Mouse (Mus musculus): ENCODE measurements at regions not wholly inside any gene's neighbourhood (a gene's known extent, or its start where the extent isn't known, plus 50 kb on each side); places are given as distances from the start of the nearest gene placed in this dataset.

GRCm38 (mm10) chr3:143806940-143807339, 398.1 kb downstream of the Lmo4 start:
- no peak for DNase-seq (ENCODE audit: low read depth)

DNA sequence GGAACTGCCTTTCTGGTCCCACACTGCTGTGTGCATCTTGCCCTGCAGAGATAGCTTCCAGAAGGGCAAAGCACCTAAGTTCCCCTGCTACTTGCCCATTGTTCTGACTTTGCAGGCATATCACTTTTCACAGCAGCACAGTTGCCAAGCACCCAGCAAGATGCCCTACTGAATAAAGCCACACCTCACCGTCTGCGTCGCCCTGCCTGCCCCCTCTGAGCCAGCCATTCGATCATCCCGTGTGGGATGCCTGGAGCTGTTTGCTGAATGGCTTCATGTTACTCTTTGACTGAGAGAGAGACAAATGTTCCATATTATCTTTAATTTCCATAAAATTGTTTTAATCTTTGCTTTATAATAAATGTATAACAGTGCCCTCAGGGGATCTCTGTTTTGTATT, 407.2 kb downstream of the Lmo4 start:
- DNase-seq (ENCODE audit: low read depth) = no peak

DNA sequence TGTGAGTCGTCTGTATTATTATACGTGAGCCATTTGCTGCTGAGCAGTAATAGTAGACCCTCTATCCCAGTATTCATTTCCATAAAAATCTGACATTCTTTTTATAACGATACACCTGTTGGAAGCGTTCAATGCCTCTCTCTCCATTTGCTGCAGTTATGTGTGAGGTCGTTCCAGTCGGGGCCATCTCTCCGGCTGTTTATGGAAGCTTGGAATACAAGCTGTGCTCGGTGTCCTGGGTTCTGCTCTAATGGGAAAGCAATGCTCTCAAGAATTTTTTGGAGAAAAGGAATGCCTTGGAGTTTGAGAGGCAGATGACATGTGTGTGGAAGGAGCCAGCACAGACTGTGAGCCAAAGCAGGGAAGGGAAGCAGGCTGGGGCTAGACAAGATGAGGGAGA, 414.1 kb downstream of the Lmo4 start:
- DNase-seq (ENCODE audit: low read depth) = no peak

GRCm38 (mm10) chr3:143789932-143790570, 415.0 kb downstream of the Lmo4 start:
- DNase-seq (ENCODE audit: low read depth) = no peak

- DNase-seq (ENCODE audit: low read depth) = no peak
Measured at GRCm38 (mm10) chr3:143786889-143787288, 418.1 kb downstream of the Lmo4 start.

DNA sequence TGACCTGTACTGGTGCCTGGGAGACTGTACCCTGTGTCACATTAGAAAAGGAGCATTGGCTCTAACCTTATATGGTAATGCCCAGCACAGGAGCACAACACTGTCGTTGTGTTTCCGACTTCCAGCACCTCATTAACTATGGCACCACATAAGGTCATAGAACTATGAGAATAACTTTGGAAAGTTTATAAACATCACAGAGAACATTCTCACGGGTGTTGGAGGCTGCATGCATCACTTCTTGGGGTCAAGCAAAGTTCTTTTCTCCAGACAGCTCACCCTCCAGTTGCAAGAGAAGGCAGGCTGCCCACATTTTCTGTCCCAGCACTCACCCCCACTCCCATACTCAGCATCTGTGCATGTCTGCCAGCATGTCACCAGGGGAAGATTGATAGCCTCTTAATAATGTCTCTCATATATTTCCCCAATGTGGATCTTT, 420.6 kb downstream of the Lmo4 start:
- DNase-seq (ENCODE audit: low read depth) = peak; percentile 64

- no peak for DNase-seq (ENCODE audit: low read depth)
Measured at GRCm38 (mm10) chr3:143778161-143778560, 426.9 kb downstream of the Lmo4 start.

- DNase-seq (ENCODE audit: low read depth) = no peak
Measured at GRCm38 (mm10) chr3:143759337-143759736, 445.7 kb downstream of the Lmo4 start.

- DNase-seq (ENCODE audit: low read depth) = no peak
Measured at GRCm38 (mm10) chr3:143753197-143753596, 451.8 kb downstream of the Lmo4 start.

GRCm38 (mm10) chr3:143752660-143753059, 452.4 kb downstream of the Lmo4 start:
- no peak for DNase-seq (ENCODE audit: low read depth)

DNA sequence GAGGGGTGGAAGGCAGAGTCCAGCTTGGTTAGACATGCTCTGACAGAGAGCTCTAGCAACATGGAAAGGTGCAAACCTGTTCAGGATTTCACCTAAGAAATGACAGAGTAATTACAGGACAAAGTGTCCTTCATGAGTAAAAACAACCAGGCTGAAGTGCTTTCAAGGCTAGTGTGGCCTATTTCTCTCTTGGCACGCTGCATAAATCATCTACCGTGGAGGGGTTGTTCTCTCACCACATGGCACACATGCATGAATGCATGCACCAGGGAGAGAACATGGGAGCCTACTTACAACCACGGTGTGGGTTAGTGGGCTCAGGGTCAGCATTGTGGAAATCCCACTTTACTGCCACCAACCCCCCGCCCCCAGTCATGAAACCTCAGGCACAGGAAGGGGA, 454.9 kb downstream of the Lmo4 start:
- DNase-seq (ENCODE audit: low read depth) = no peak

- DNase-seq (ENCODE audit: low read depth) = no peak
Measured at GRCm38 (mm10) chr3:143743649-143744048, 461.4 kb downstream of the Lmo4 start.

DNA sequence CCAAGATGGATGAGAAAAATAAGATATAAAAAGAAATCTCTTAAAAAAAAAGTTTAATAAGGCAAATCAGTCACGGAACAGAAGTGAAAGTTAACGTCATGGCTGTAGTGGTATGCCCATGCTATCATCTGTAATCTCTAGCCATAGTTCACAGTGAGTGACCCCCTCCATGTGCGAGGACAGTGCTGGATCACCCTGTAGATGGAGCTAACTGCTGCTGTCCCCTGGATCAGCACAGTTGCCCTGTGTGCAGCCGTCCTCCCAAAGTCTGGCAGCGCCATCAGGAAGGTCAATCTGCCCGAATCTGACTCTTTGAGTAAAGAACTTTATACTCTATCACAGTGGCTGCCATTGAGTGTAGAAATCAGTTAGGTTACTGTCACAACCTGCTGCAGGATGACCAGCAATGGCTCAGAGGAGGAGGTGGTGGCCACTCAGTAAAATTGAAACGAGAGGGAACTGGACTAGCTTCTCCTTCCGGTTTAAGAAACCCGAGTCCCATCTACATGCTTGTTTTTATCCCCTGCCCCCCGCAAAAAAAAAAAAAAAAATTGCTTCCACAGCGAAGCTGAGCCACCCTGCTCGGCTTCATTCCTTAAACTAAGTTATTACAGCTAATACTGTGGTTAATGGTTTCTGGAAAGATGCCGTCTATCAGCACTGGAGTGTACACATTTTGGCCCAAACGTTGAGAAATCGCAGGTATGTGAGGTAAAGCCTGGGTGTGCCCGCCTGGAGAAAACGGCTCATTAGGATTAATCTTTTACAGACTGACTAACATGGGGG, 462.0 kb downstream of the Lmo4 start:
- no peak for DNase-seq (ENCODE audit: low read depth)

GRCm38 (mm10) chr3:143738676-143739075, 466.3 kb downstream of the Lmo4 start:
- no peak for DNase-seq (ENCODE audit: low read depth)

DNA sequence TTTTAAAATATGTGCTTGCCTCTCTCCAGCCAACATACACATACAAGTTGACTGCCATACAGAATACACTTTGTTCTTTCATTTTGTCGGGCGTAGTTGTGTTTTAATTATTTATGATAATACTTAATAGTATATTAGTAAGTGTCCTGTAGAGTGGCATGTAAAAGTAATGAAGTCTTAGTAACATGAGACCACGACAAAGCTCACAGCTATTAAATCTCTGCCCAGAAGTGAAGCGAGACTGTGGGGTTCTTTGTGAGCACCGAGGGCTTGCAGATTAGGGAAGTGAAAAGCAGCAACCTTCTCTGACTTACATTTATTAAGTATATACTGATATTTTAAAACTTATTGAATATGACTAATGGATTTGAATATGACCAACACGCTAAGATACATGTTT, 467.2 kb downstream of the Lmo4 start:
- DNase-seq (ENCODE audit: low read depth) = no peak

GRCm38 (mm10) chr3:143736651-143737398, 468.2 kb downstream of the Lmo4 start:
- DNase-seq (ENCODE audit: low read depth) = peak; percentile 50

DNA sequence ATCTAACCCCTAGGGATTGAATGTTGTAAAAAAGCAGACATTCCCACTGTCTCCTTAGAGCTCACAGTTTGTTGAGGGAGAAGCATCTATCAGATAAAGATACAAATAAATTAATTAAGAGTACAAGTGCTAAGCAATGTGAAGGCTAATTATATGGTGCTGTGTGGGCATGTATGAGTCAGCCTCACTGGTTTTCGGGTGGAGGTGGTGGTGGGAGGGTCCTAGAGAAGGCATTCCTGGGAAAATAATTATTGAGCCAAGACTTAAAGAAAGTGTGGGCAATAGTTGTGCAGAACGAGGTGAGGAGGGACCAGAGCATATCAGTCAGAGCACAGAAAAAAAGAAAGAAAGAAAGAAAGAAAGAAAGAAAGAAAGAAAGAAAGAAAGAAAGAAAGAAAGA, 470.2 kb downstream of the Lmo4 start:
- no peak for DNase-seq (ENCODE audit: low read depth)

- peak; percentile 57 for DNase-seq (ENCODE audit: low read depth)
Measured at GRCm38 (mm10) chr3:143732966-143733725, 471.9 kb downstream of the Lmo4 start.

- no peak for DNase-seq (ENCODE audit: low read depth)
Measured at GRCm38 (mm10) chr3:143729473-143730076, 475.4 kb downstream of the Lmo4 start.

DNA sequence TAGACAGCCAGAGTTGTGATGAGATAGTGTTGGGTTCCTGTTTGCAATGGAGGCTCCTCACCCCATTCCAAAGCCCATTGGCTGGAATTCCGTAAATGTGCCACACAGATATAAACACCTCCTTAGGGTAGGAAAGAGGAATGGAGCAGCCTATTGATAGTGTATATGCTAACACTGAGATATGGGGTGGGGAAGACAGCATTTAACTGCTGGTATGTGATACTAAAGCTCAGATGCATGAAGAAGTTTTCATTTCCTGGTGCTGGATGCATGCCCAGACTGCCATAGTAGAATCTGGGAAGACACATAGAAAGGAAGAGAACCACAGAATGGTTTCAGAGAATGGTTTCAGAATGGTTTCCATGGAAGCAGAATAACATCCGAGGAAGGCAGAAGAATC, 482.4 kb downstream of the Lmo4 start:
- DNase-seq (ENCODE audit: low read depth) = no peak

DNA sequence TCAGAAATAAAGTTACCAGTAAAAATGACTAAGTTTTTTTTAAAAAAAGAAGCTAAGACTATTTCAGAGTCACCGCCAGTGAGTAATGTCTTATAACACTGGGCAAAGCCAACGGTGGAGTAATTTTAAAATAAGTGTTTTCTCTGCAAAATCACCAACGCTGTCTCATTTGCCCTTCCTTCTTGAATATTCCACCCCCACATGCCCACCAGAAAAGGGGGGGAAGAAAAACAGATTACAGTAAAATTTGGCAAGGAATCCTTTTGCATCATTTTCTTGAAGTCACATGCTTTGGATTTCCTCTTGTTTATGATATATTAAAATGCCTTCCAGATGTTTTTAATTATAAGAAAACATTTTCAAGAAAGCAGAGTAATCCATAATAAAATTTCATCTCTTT, 482.9 kb downstream of the Lmo4 start:
- DNase-seq (ENCODE audit: low read depth) = peak; percentile 52

DNA sequence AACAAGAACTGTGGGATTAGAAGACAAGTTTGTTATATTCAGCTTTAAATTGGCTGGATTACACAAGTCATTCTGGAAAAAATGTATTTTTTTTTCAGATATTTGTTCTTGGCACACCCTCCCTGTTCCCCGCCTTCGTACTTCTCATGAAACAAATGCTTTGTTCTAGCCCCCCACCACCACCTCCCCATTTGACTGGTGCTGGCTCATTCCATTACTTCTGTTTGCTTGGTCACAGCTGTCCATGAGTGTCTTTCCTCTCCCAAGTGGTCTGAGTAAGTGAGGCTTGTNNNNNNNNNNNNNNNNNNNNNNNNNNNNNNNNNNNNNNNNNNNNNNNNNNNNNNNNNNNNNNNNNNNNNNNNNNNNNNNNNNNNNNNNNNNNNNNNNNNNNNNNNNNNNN, 491.8 kb downstream of the Lmo4 start:
- DNase-seq (ENCODE audit: low read depth) = peak; percentile 69

Measured in fibroblast of lung, adult 2 months (primary cell).